Mouse (Mus musculus) liver, embryonic 16.5 days (tissue): Measurements from ENCODE around the gene Metap1d. TPM values are rescaled to one million over a fixed set of nuclear protein-coding genes. Genes with fewer than 3 reads are reported as not detected.

ENCODE experiments used
- ATAC-seq: fragments of 200-750 bp; cut with Nextera tagmentation; 2 replicates; pipeline ENCODE4 v1.8.0; 2017; ENCODE audit warnings: low read depth, mild to moderate bottlenecking, moderate number of reproducible peaks, moderate library complexity
- H3K27ac ChIP-seq: fragments of 300-500 bp; sonication (generic); 2 replicates; pipeline ENCODE4 v1.5.1; 2014; ENCODE audit warnings: mild to moderate bottlenecking, low read length
- H3K27me3 ChIP-seq: fragments of 300-500 bp; sonication (generic); 2 replicates; pipeline ENCODE4 v1.6.1; 2014; ENCODE audit warnings: low read depth, low read length, mixed read lengths; ENCODE audit not compliant: control insufficient read depth, insufficient read depth
- H3K36me3 ChIP-seq: fragments of 300-500 bp; sonication (generic); 2 replicates; pipeline ENCODE4 v1.6.1; 2014; ENCODE audit warnings: mild to moderate bottlenecking; ENCODE audit not compliant: control insufficient read depth, insufficient read depth
- H3K4me1 ChIP-seq: fragments of 300-500 bp; sonication (generic); 2 replicates; pipeline ENCODE4 v1.6.1; 2014; ENCODE audit warnings: low read depth, low read length, mixed read lengths; ENCODE audit not compliant: control insufficient read depth
- H3K4me2 ChIP-seq: fragments of 300-500 bp; sonication (generic); 2 replicates; pipeline ENCODE4 v1.6.1; 2014; ENCODE audit warnings: low read depth, low read length, mixed read lengths
- H3K4me3 ChIP-seq: fragments of 300-500 bp; sonication (generic); 2 replicates; pipeline ENCODE4 v1.5.1; 2014; ENCODE audit warnings: low read depth, mild to moderate bottlenecking, low read length
- H3K9ac ChIP-seq: fragments of 300-500 bp; sonication (generic); 2 replicates; pipeline ENCODE4 v1.6.1; 2014; ENCODE audit warnings: low read depth, low read length
- H3K9me3 ChIP-seq: fragments of 300-500 bp; sonication (generic); replicated peaks from 2 replicates; pipeline ENCODE4 v1.6.1; 2016; ENCODE audit warnings: low read length; ENCODE audit not compliant: control insufficient read depth
- WGBS: fragments of 180-500 bp; shearing (Covaris S2); extraction: QIAGEN DNeasy Blood & Tissue Kit; methylation state at CpG from one replicate; pipeline ENCODE4 v1.1.7; 2014; ENCODE audit not compliant: insufficient replicate concordance; 5-methylcytosine and 5-hydroxymethylcytosine counted together
- polyA plus RNA-seq: library from polyadenylated mRNA; unstranded; fragments of >200 nt; fragmentation: Nextera tagmentation; extraction: Ambion mirVana; gene quantifications from 2 replicates; pipeline ENCODE4 v1.2.1, GENCODE M21; 2015

Gene Metap1d
- polyA plus RNA-seq, 1 experiment from 2014 or later = 24.9 TPM

GRCm38 (mm10) chr2:71462553-71462952 is 9.5 kb downstream of the Metap1d start:
- Histone ChIP-seq H3K4me1 (peaks cover 51% of the 10 kb centered on the region), H3K27me3 (no peaks in the 10 kb centered on the region), H3K4me3 (no peak overlapping the region), H3K36me3 (no peaks in the 10 kb centered on the region), H3K9ac (peak overlapping the region; percentile 46), H3K4me2 (peak overlapping the region; percentile 64), H3K9me3 (no peaks in the 10 kb centered on the region), H3K27ac (peak overlapping the region; percentile 85)
- no peak for ATAC-seq
- WGBS = 43% methylated on average over 3 of the region's 3 CpGs

DNA sequence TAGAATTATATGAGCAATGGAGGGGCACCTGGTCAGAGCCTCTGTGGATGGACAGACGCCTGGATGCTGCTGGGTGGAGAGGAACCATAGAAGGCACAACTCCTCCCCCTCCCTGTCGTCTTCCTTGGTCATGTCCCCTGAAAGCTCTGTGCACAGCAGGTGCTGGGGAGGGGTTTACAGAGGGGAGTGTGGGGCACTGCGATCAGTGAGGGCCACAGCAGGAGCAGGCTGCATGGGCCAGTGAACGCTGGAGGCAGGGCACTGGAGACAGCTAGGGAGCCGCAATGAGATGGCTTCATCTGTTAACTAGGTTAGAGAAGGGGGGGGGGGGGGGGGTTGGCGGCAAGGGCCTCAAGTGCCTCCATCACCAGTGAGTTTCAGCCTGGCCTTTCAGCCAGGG is 13.0 kb downstream of the Metap1d start:
- Histone ChIP-seq H3K9me3 (no peaks in the 10 kb centered on the region), H3K36me3 (no peaks in the 10 kb centered on the region), H3K4me3 (no peak overlapping the region), H3K4me1 (peaks cover 33% of the 10 kb centered on the region), H3K27me3 (no peaks in the 10 kb centered on the region), H3K4me2 (no peak overlapping the region), H3K27ac (no peak overlapping the region), H3K9ac (no peak overlapping the region)
- 53% methylated on average over 5 of the region's 6 CpGs for WGBS
- ATAC-seq = no peak

GRCm38 (mm10) chr2:71466861-71467450 is 13.9 kb downstream of the Metap1d start:
- no peak overlapping the region for H3K9ac ChIP-seq
- H3K4me1 ChIP-seq = peaks cover 26% of the 10 kb centered on the region
- H3K27me3 ChIP-seq = no peaks in the 10 kb centered on the region
- H3K27ac ChIP-seq = no peak overlapping the region
- ATAC-seq = peak; percentile 39
- no peaks in the 10 kb centered on the region for H3K36me3 ChIP-seq
- H3K4me2 ChIP-seq = no peak overlapping the region
- WGBS = 68% methylated on average over 11 of the region's 11 CpGs
- no peaks in the 10 kb centered on the region for H3K9me3 ChIP-seq
- no peak overlapping the region for H3K4me3 ChIP-seq

DNA sequence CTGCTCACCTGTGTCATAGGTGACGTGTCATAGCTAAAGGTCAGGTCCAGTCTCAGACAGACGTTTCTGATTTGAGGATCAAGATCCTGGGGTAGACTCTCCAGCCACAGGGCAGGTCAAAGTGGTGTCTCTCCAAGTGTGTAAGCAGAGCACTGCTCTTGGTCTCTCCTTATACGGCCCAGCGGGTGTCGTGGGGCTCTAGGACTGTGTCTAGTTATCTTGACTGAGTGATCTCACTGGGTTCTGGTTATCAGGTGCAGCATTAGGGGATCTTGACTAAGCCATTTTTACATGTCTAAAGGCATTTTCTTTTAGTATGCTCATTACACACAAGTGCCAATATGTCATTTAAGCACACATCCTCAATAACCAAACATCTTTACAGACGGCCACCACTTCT is 18.0 kb downstream of the Metap1d start:
- no peak overlapping the region for H3K4me3 ChIP-seq
- H3K4me1 ChIP-seq = peaks cover 10% of the 10 kb centered on the region
- no peaks in the 10 kb centered on the region for H3K36me3 ChIP-seq
- H3K4me2 ChIP-seq = no peak overlapping the region
- H3K9me3 ChIP-seq = no peaks in the 10 kb centered on the region
- peak; percentile 75 for ATAC-seq
- H3K27ac ChIP-seq = no peak overlapping the region
- WGBS = 53% methylated on average over 6 of the region's 6 CpGs
- H3K9ac ChIP-seq = no peak overlapping the region
- no peaks in the 10 kb centered on the region for H3K27me3 ChIP-seq

GRCm38 (mm10) chr2:71473830-71474229 is 20.8 kb downstream of the Metap1d start:
- no peak overlapping the region for H3K27ac ChIP-seq
- H3K9ac ChIP-seq = no peak overlapping the region
- no peaks in the 10 kb centered on the region; the same call in 1 of the 2 replicates for H3K9me3 ChIP-seq
- WGBS = 70% methylated on average over 7 of the region's 7 CpGs
- peaks cover 5% of the 10 kb centered on the region for H3K4me1 ChIP-seq
- no peaks in the 10 kb centered on the region for H3K27me3 ChIP-seq
- no peak for ATAC-seq
- H3K4me2 ChIP-seq = no peak overlapping the region
- no peak overlapping the region for H3K4me3 ChIP-seq
- no peaks in the 10 kb centered on the region for H3K36me3 ChIP-seq

GRCm38 (mm10) chr2:71474345-71474744 is 21.3 kb downstream of the Metap1d start:
- Histone ChIP-seq H3K9ac (no peak overlapping the region), H3K27me3 (no peaks in the 10 kb centered on the region), H3K9me3 (no peaks in the 10 kb centered on the region; the same call in 1 of the 2 replicates), H3K27ac (no peak overlapping the region), H3K4me2 (no peak overlapping the region), H3K4me3 (no peak overlapping the region), H3K4me1 (peaks cover 5% of the 10 kb centered on the region), H3K36me3 (no peaks in the 10 kb centered on the region)
- ATAC-seq = no peak
- 54% methylated on average over 7 of the region's 7 CpGs for WGBS

- no peak overlapping the region for H3K9ac ChIP-seq
- no peak overlapping the region for H3K4me3 ChIP-seq
- ATAC-seq = no peak
- no peak overlapping the region for H3K4me2 ChIP-seq
- no peak overlapping the region for H3K27ac ChIP-seq
- no peaks in the 10 kb centered on the region for H3K36me3 ChIP-seq
- H3K9me3 ChIP-seq = no peaks in the 10 kb centered on the region; the same call in 1 of the 2 replicates
- peaks cover 5% of the 10 kb centered on the region for H3K4me1 ChIP-seq
- H3K27me3 ChIP-seq = no peaks in the 10 kb centered on the region
- 87% methylated on average over 10 of the region's 10 CpGs for WGBS
Observed at GRCm38 (mm10) chr2:71475311-71475710, 22.2 kb downstream of the Metap1d start.

GRCm38 (mm10) chr2:71475760-71476159 is 22.7 kb downstream of the Metap1d start:
- peaks cover 4% of the 10 kb centered on the region for H3K4me1 ChIP-seq

DNA sequence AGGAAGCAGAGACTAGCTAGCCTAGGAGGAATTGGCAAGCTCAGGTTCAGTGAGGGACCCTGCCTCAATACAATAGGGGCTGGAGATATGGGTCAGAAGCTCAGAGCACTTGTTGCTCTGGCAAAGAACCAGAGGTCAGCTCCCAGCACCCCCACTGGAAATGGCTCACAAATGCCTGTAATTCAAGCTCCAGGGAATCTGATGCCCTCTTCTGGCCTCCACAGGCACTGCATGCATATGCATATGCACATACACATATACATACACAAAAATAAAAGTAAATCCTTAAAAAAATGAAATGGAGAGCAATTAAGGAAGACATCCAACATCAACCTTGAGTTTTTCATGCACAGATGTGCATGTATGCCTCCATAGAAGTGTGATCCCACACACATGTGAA is 24.7 kb downstream of the Metap1d start:
- Histone ChIP-seq H3K9ac (no peak overlapping the region), H3K4me2 (no peak overlapping the region), H3K4me1 (no peaks in the 10 kb centered on the region), H3K36me3 (no peaks in the 10 kb centered on the region), H3K27me3 (no peaks in the 10 kb centered on the region), H3K9me3 (no peaks in the 10 kb centered on the region; the same call in 1 of the 2 replicates), H3K4me3 (no peak overlapping the region), H3K27ac (no peak overlapping the region)
- no peak for ATAC-seq

More at GRCm38 (mm10) chr2:71475760-71476159, 22.7 kb downstream of the Metap1d start:
- WGBS = 85% methylated on average over 4 of the region's 4 CpGs
- Histone ChIP-seq H3K4me3 (no peak overlapping the region), H3K4me2 (no peak overlapping the region), H3K9ac (no peak overlapping the region), H3K27me3 (no peaks in the 10 kb centered on the region), H3K36me3 (no peaks in the 10 kb centered on the region), H3K9me3 (no peaks in the 10 kb centered on the region; the same call in 1 of the 2 replicates), H3K27ac (no peak overlapping the region)
- no peak for ATAC-seq
